Mouse (Mus musculus) T-cell, adult 66 days (primary cell): ENCODE results near the gene Cmtr1. TPM values are rescaled to one million over a fixed set of nuclear protein-coding genes. Genes with fewer than 3 reads are reported as not detected.

Experiments used
- total RNA-seq, 2 experiments: library from RNA; stranded (reverse); gene quantifications; 3 replicates in 1 of 2; 4 replicates in 1 of 2; pipeline ENCODE4 v1.2.4; 2023

Gene Cmtr1
- total RNA-seq = 100 to 1,000 TPM; 125 TPM

DNA sequence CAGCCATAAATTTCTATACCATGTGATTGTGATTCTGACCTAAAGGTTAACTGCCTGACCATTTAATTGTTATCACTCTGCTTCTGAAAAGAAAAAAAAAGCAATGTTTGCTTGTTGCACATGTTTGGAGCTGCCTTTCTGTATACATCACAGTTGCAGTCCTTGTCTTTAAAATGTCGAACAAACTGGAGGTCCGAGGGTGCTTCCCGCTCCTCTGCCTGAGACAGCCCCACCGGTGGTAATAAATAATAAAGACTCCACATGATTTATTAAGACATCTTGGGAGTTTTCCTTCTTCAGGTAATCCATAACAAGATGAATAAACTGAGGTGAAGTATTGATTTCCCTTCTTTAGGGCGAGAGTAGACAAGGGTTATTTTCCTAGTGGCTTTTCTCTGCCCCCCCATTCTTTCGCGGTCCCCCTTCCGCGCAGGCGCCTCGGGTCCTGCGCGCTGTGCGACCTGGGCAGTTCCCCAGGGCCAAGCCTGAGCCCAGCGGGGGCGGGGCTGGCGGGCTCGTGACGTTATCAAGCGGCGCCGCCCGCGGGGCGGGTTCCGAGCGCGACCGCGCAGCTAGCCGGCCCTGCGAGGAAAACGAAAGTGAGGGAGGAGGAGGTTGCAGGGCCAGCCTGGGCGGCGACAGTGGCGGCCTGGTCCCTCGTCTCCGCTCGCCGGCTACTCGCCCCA is at the start of gene Cmtr1:
TSS of gene Cmtr1 (plus strand) at position 520 of the 686 bp plus-strand sequence.

DNA sequence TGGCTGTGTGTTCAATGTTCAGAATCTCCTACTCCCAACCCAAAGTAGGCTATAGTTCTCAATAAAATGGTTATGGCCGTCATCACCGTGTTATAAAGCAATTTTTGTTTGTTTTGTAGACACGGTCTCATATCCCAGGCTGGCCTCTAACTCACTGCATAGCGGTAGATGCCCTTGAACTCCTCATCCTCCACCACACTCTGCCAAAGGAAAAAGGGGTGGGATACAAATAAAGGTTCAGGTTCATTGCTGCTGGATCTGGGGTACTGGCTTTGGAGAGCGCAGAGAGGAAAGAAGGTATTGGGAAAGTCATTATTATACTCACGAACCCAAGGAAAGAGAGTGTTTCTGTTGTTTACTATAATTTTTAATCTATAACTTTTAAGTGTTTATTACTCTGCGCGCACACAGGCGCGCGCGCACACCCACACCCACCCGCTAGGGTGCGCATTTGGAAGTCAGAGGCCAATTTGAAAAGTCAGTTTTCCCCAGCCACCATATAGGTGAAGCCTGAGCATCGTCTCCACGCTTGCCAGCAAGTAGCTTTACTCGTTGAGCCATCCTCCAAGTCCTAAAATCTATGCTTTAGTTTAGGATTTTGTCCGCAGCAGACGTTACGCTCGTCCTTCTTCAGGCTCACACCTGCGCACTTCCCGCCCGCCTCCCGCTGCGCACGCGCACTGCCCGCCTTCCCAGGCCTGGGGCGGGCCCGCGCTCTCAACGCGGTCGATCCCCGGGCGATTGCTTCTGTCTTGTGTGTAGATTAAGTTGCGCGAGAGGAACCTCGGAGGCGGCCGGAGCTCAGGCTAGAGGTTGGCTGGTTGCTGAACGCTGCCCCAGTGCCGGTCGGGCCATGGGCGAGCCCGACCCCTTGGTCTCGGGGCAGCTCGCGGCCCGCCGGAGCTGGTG is 46.0 kb upstream of the Cmtr1 start, which contains the start of the genes Rnf8 and Gm28043:
TSS of gene Rnf8 (plus strand) at position 676 of the 909 bp plus-strand sequence.
TSS of gene Gm28043 (plus strand) at position 762 of the 909 bp plus-strand sequence.

DNA sequence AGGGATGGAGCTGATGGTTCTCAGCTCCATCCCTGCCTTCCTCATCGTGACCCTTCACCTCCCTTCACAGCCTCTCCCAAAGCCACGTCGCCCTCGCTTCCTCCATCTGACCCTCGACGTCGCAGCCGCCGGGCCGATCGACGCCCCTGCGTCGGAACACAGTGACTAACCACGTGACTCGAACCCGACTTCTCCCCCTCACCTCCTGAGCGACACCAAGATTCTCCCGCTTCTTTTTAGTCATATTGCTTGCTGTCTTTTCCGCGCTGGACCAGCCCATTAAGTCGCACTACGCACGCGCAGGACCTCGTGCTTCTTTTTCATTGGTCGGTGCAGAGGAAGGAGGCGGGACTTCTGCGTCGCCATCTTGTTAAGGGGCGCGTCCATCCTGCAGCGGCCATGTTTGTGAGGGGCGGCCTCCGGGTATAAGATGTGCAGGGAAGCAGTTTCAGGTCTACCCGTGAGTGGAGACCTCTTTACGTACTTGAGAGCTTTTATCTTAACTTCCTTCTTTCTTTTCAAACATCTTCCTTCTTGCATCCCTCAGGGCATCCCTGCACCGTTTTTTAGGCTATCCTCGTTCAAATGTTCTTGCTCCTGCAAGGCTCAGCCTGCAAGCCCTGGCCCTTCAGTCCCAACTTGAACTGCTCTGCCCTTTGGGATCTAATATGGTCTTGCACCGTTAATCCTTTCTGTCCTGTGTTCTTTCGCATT is 56.5 kb downstream of the Cmtr1 start, which contains the start of gene Ccdc167:
TSS of gene Ccdc167 (minus strand) at position 313 of the 714 bp plus-strand sequence.

Other genes starting within 250 kb of the Cmtr1 start
- 100 to 1,000 TPM; 298 to 311 TPM for gene Pim1, start 169.8 kb upstream of the Cmtr1 start, total RNA-seq
- not detected for gene Gm17657, start 111.0 kb upstream of the Cmtr1 start, total RNA-seq
- 10 to 100 TPM; 53.9 to 57.0 TPM for gene Tbc1d22b, start 110.8 kb upstream of the Cmtr1 start, total RNA-seq
- gene Tmem217, start 108.2 kb upstream of the Cmtr1 start, total RNA-seq = not detected
- gene Rnf8, start 45.8 kb upstream of the Cmtr1 start, total RNA-seq = 10 to 100 TPM; 53.0 to 72.3 TPM
- gene Gm28043, start 45.7 kb upstream of the Cmtr1 start, total RNA-seq = 10 to 100 TPM; 12.3 to 13.2 TPM
- 10 to 100 TPM; 14.5 to 17.3 TPM for gene Ccdc167, start 56.4 kb downstream of the Cmtr1 start, total RNA-seq